Mouse (Mus musculus) heart, adult 2 months (tissue): ENCODE measurements around the gene Jmjd6. TPM values are rescaled to one million over a fixed set of nuclear protein-coding genes. Genes with fewer than 3 reads are reported as not detected.

ENCODE experiments used
- DNase-seq, 2 experiments: peaks; one replicate each; pipeline ENCODE4 v3.0.0; 2021
- H3K27ac ChIP-seq: fragments of 200-600 bp; 2 replicates; pipeline ENCODE4 v1.8.1; 2022
- H3K27me3 ChIP-seq: fragments of 200-500 bp; 2 replicates; pipeline ENCODE4 v1.6.1; 2012; ENCODE audit warnings: mild to moderate bottlenecking, low read length, inconsistent platforms, mixed read lengths; ENCODE audit not compliant: control insufficient read depth, insufficient read depth
- H3K36me3 ChIP-seq: fragments of 200-500 bp; 2 replicates; pipeline ENCODE4 v1.6.1; 2012; ENCODE audit warnings: low read length, inconsistent platforms; ENCODE audit not compliant: control insufficient read depth, insufficient read depth
- H3K4me1 ChIP-seq: fragments of 200-500 bp; 2 replicates; pipeline ENCODE4 v1.6.1; 2011; ENCODE audit warnings: low read length; ENCODE audit not compliant: control insufficient read depth, insufficient read depth
- H3K4me3 ChIP-seq: fragments of 200-600 bp; 2 replicates; pipeline ENCODE4 v1.8.1; 2022
- H3K79me2 ChIP-seq: fragments of 200-500 bp; replicated peaks from 2 replicates; pipeline ENCODE4 v1.6.1; 2012; ENCODE audit warnings: mild to moderate bottlenecking, inconsistent platforms, low read length, moderate library complexity, mixed read lengths; ENCODE audit not compliant: control insufficient read depth, insufficient read depth
- H3K9ac ChIP-seq: fragments of 200-500 bp; 2 replicates; pipeline ENCODE4 v1.6.1; 2012; ENCODE audit warnings: low read depth, mild to moderate bottlenecking, control low read depth, inconsistent platforms, low read length, mixed read lengths
- CTCF ChIP-seq: fragments of 200-600 bp; IDR thresholded peaks from 2 replicates; pipeline ENCODE4 v1.8.1; 2022; ENCODE audit warnings: antibody characterized with exemption, mild to moderate bottlenecking, moderate library complexity
- EP300 ChIP-seq: fragments of 200-500 bp; IDR thresholded peaks from 2 replicates; pipeline ENCODE4 v1.6.1; 2011; ENCODE audit warnings: low read depth, low read length, control low read depth; ENCODE audit not compliant: insufficient read depth
- POLR2A ChIP-seq: fragments of 200-500 bp; IDR thresholded peaks from 2 replicates; pipeline ENCODE4 v1.6.1; 2011; ENCODE audit warnings: mild to moderate bottlenecking, low read depth, low read length, control low read depth; ENCODE audit not compliant: insufficient read depth
- WGBS: fragments of 180-500 bp; shearing (Covaris S2); methylation state at CpG from one replicate; pipeline ENCODE4 v1.1.7; 2018; 5-methylcytosine and 5-hydroxymethylcytosine counted together
- intact Hi-C: fragments of 180-260 bp; cut with DNase I; formaldehyde crosslinking; loops from one replicate; pipeline ENCODE4 v1.15.1; 2025
- polyA plus RNA-seq: library from polyadenylated mRNA; depleted of rRNA; stranded (reverse); fragments of >200 nt; gene quantifications from 2 replicates; pipeline ENCODE4 v1.2.3, GENCODE M21; 2012; rRNA removed
- total RNA-seq, 2 experiments: library from RNA; stranded (reverse); gene quantifications; 2 replicates each; pipeline ENCODE4 v1.2.3; 2021

Gene Jmjd6
- total and polyA plus RNA-seq, 3 experiments = 14.6 to 37.4 (median 34.1) TPM

GRCm38 (mm10) chr11:116806136-116807071 lies 36.8 kb downstream of the Jmjd6 start:
- H3K9ac ChIP-seq = no peak overlapping the region
- intact Hi-C loops = loop anchor here (5.0 to 10.0 kb wide), 3 partner anchors 54 to 132 kb away; no protein-coding TSS in a partner anchor

DNA sequence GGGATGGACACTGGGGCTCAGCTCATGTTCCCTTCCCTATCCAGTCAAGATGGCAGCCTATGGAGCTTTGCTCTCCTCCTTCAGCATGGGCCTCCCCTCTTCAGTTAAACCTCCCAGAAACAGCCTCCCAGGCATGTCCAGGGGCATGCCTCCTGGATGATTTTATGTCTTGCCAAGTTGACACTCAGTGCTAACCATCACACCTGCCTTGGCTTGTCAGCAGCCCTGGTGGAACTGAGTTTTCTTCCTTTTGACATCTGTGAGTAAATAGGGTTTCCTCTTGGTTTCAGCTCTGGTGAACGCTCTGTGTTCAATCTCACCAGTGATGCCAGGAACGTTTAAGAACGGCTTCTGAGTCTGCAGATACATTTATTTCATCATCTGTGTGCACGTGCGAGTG lies 40.5 kb downstream of the Jmjd6 start:
- no peaks in the 10 kb centered on the region for H3K36me3 ChIP-seq
- H3K4me3 ChIP-seq = no peak overlapping the region
- H3K4me1 ChIP-seq = peaks cover 7% of the 10 kb centered on the region
- TF ChIP-seq POLR2A (no peak), CTCF (no peak), EP300 (no peak)
- H3K79me2 ChIP-seq = no peaks in the 10 kb centered on the region
- WGBS = 83% methylated on average over 5 of the region's 5 CpGs
- no peaks in the 10 kb centered on the region for H3K27me3 ChIP-seq
- H3K27ac ChIP-seq = no peak overlapping the region
- DNase-seq = no peak
- no peak overlapping the region for H3K9ac ChIP-seq
- intact Hi-C loops = loop anchor here (10.0 kb wide), 1 partner anchor 128 kb away; no protein-coding TSS in a partner anchor

More at GRCm38 (mm10) chr11:116806136-116807071, 36.8 kb downstream of the Jmjd6 start:
- 43% methylated on average over 15 of the region's 15 CpGs for WGBS
- TF ChIP-seq CTCF (no peak), EP300 (0 out of 2 replicates have a peak, but pooled peaks have one; percentile 35)
- Histone ChIP-seq H3K4me3 (no peak overlapping the region), H3K79me2 (no peaks in the 10 kb centered on the region), H3K4me1 (peaks cover 5% of the 10 kb centered on the region), H3K27me3 (no peaks in the 10 kb centered on the region), H3K36me3 (no peaks in the 10 kb centered on the region), H3K27ac (peak overlapping the region; percentile 74)
- DNase-seq = peak; percentile 48 to 63

- Histone ChIP-seq H3K9ac (no peak overlapping the region), H3K36me3 (no peaks in the 10 kb centered on the region), H3K27ac (peak overlapping the region; percentile 23; the same call in 1 of the 2 replicates), H3K4me1 (peaks cover 3% of the 10 kb centered on the region), H3K79me2 (no peaks in the 10 kb centered on the region), H3K4me3 (no peak overlapping the region), H3K27me3 (no peaks in the 10 kb centered on the region)
- no peak for TF ChIP-seq EP300
- TF ChIP-seq CTCF = no peak
- no peak for DNase-seq
- 56% methylated on average over 5 of the region's 5 CpGs for WGBS
- intact Hi-C loops = loop anchor here (10.0 kb wide), 1 partner anchor 126 kb away; no protein-coding TSS in a partner anchor
These were observed 42.1 kb downstream of the Jmjd6 start for GRCm38 (mm10) chr11:116801106-116801505.

DNA sequence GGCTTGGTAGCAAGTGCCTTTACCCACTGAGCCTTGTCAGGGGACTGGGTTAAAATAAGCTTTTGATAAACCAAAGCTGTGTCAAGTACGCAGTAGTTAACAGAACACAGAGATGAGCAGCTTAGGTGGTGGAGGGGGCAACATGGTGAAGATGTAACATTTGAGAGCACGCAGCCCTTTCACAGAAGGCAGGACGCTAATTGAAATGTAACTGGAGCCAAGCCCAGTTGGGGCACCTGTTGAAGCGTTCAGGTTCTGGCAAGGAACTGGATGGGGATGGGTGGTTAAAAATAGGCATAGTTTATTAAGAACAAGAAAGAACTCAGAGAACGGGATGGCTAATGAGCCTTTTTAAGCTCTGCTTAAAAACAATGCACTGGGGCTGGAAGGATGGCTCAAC lies 43.9 kb downstream of the Jmjd6 start:
- no peaks in the 10 kb centered on the region for H3K79me2 ChIP-seq
- H3K4me1 ChIP-seq = peaks cover 3% of the 10 kb centered on the region; the same call in 1 of the 2 replicates
- no peak for DNase-seq
- intact Hi-C loops = no loop called here
- 42% methylated on average over 5 of the region's 5 CpGs for WGBS
- no peak overlapping the region for H3K9ac ChIP-seq
- no peak overlapping the region for H3K4me3 ChIP-seq
- H3K27ac ChIP-seq = peak overlapping the region; percentile 17
- TF ChIP-seq POLR2A (no peak), EP300 (no peak), CTCF (no peak)
- no peaks in the 10 kb centered on the region for H3K27me3 ChIP-seq
- H3K36me3 ChIP-seq = no peaks in the 10 kb centered on the region

Other genes starting within 250 kb of the Jmjd6 start
- gene Rhbdf2, start 216.4 kb downstream of the Jmjd6 start, total RNA-seq = 10 to 100 TPM; 10.8 to 11.2 TPM
- 19.2 and 22.3 TPM in 2 replicates for gene Rhbdf2, start 216.4 kb downstream of the Jmjd6 start, polyA plus RNA-seq
- gene Prcd, start 189.9 kb downstream of the Jmjd6 start, total RNA-seq = 1 to 10 TPM; 1.1 to 1.3 TPM
- gene Prcd, start 189.9 kb downstream of the Jmjd6 start, polyA plus RNA-seq = 0.76 and 1.1 TPM in 2 replicates
- gene Cygb, start 189.1 kb downstream of the Jmjd6 start, total RNA-seq = 10 to 100 TPM; 42.5 to 50.3 TPM
- gene Cygb, start 189.1 kb downstream of the Jmjd6 start, polyA plus RNA-seq = 55.0 and 66.1 TPM in 2 replicates
- not detected for gene St6galnac1, start 67.9 kb downstream of the Jmjd6 start, total RNA-seq
- gene St6galnac1, start 67.9 kb downstream of the Jmjd6 start, polyA plus RNA-seq = not detected in 2 replicates
- gene Mxra7, start 15.4 kb downstream of the Jmjd6 start, total RNA-seq = 10 to 100 TPM; 15.1 to 19.4 TPM
- gene Mxra7, start 15.4 kb downstream of the Jmjd6 start, polyA plus RNA-seq = 10.4 and 15.6 TPM in 2 replicates
- 10 to 100 TPM; 38.3 to 40.5 TPM for gene Mettl23, start 171 bp downstream of the Jmjd6 start, total RNA-seq
- gene Mettl23, start 171 bp downstream of the Jmjd6 start, polyA plus RNA-seq = 34.3 and 59.4 TPM in 2 replicates
- 10 to 100 TPM; 29.9 to 33.5 TPM for gene Mfsd11, start 9.0 kb upstream of the Jmjd6 start, total RNA-seq
- 23.8 and 27.9 TPM in 2 replicates for gene Mfsd11, start 9.0 kb upstream of the Jmjd6 start, polyA plus RNA-seq
- 100 to 1,000 TPM in 1 of 2 experiments, 10 to 100 TPM in 1; 91.4 to 104 TPM for gene Srsf2, start 9.6 kb upstream of the Jmjd6 start, total RNA-seq
- gene Srsf2, start 9.6 kb upstream of the Jmjd6 start, polyA plus RNA-seq = 158 and 165 TPM in 2 replicates
- gene Mgat5b, start 75.4 kb upstream of the Jmjd6 start, total RNA-seq = under 1 TPM; 0.10 to 0.11 TPM
- gene Mgat5b, start 75.4 kb upstream of the Jmjd6 start, polyA plus RNA-seq = 0.82 and 1.0 TPM in 2 replicates